Mouse (Mus musculus): Measurements from ENCODE around the gene Hectd1.
A peak's percentile ranks its signal among the peaks of the same experiment; 100 is the strongest.

Hectd1 gene

DNA sequence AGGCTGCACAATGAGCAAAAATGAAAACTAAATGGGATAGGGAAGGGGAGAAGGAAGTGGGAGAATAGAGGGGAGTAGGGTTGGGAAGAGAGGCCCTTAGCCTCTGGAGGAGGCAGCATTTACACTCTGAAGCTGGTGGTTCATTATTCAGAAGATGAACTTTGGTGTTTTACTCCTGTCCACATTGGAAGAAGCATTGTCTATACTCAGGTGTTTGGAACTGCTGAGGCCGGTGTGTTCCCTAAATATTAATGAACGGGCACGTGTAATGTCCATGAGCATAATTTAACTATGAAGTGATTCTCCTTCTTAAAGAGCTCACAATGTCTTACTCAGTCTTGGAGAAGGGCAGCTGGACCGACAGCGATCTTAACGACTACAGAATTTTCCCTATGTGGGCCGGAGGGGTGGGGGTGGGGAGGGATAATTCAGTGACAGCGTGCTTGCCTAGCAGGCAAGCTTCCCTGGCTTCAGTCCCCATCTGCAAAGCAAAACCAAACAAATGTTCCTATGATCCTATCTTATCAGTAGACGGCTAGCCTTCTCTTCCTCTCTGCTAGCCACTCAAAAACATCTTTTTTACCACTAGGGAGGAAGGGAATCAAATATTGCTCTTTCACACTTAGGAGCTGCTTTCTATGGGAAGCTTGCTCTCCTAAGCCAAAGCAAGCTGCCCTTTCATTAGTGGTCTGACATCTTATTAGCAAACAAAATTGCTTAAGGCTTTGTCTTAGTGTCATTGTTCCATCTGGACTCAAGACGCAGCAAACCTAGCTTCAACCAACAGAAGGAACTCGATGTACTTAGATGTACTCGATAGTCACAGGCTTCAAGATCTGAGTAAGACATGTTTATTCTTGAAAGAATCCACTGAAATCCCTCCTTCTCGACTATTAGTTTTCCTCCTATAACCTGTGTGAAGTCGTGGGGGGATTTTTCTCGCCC, 14.5 kb upstream of the Hectd1 start:
- no peak for DNase-seq

DNA sequence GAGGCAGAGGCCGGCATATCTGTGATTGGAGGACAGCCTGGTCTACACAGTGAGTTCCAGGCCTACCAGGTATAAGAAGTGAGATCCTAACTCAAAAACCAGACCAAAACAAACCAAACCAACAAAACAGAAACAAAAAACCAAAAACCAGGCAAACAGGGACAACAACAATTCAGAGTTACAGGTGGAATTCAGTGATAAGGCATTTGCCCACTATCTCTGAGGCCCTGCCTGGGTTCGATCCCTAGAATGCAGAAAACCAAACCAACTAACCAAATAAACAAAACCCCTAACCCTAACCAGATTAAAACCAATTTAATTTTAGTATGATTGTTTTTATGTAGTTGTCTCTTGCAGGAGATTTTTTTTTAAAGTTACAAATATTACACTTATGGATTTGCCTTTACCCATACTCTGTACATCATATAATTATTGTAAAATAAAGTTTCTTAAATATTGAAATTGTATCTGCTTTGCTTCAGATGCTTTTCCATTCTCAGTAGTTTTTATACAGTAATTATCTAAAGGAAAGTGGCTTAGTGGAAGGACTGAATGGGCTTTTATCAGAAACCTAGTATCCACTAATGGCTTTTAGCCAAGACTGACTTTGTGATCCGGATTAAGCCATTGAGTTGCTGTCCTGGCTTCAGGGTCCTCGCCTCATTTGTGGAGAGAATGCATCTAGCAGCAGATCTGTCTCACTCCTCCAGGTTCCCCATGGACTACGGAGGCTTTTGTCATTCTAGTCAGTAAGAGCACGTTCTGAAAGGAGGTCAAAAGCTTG, 12.9 kb upstream of the Hectd1 start:
- DNase-seq = no peak

DNA sequence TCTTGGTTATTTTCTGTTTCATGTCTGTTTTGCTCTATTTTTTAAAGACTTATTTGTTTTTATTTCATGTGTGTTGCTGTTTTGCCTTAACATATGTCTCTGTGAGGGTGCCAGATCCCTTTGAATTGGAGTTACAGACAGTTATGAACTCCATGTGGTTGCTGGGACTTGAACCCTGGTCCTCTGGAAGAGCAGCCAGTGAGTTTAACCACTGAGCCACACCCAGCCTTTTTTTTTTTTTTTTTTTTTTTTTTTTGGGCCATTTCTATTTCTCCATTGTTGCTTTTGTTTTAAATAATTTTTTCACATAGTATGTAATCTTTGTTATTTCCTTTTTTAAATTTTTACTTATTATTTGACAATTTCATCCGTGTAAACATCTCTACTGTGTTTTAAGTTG, 10.5 kb upstream of the Hectd1 start:
- no peak for DNase-seq

DNA sequence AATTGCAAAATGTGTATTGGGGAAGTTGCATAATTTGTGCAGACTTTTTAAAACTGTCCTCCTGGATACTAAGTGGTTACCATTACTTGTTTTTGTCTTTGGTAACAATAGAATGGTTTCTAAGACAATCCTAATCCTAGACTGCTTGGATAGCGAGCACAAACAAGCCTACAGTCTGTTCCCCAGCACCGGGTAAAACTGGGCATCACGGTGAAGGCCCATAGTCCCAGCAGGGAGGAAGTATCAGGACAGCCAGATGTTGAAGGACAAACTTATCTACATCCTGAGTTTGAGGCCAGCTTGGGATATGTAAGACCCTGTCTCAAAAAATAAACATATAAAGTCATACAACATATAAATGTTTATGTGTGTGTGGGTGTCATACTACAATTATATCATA, 5.9 kb upstream of the Hectd1 start:
- no peak for DNase-seq

DNA sequence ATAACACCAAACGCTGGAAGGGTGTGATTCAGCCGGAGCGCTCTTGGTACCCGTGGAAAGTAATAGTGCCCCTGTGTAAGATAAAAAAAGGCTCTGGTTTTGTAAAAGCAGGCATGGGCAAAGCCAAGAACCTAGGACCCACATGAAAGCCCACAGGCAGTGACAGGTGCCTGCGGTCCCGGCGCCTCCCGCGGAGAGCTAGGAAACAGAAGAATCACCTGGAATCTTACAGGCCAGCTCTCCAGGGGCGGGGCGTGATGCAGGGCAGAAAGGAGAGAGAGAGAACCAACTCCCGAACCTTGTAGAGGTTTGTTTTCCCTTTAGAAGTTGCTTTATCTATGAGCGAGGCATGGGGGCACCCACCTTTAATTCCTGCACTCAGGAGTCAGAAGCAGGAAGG, 2.6 kb upstream of the Hectd1 start:
- no peak for DNase-seq

DNA sequence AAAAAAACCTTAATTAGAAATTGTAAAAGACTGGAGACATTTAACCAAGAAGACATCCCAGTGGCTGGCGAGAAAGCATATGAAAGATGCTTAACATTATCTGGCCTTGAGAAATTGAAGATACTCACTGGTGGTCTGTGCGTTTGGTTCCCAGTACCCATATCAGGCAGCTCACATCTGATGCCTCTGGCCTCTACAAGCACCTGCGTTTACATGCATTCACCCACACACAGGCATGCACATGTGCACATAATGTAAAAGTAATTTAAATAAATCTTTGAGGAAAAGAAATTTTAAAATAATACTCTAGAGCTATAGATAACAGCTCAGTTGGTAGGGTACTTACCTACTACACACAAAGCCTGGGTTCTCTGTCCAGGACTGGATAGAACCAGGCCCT, 2.0 kb upstream of the Hectd1 start:
- no peak for DNase-seq

DNA sequence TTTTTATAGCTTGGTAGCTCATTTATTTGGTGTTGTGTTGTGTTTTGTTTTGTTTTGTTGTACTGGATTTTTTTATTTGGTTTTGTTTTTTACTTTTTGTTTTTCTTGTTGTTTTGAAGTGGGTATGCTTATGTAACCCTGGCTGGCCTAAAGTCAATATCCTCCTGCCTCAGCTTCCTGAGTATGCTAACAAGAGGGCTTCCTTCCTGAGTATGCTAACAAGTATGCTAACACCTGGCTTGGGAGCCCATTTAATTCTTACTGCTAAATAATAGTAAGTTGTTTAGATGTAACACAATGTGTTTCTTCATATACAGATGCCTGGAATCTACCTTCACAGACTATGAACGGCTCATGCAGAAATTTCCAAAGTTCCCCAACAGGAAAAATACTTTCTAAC, 1.3 kb upstream of the Hectd1 start:
- no peak for DNase-seq

DNA sequence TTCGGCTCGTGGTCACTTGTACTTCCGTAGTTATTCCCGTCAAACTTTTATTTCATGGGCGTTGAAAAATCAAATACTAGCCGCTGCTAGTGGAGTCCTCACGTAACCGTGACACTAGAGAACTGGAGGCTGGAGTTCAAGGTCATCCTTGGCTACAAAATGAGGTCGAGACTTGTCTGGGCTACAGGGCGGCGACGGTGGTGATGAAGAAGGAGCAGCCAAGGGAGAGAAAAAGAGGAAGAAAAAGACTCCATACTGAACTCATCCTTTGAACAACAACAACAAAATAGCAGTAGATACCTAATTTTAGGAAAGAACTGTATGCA, 704 bp upstream of the Hectd1 start:
- no peak for DNase-seq

DNA sequence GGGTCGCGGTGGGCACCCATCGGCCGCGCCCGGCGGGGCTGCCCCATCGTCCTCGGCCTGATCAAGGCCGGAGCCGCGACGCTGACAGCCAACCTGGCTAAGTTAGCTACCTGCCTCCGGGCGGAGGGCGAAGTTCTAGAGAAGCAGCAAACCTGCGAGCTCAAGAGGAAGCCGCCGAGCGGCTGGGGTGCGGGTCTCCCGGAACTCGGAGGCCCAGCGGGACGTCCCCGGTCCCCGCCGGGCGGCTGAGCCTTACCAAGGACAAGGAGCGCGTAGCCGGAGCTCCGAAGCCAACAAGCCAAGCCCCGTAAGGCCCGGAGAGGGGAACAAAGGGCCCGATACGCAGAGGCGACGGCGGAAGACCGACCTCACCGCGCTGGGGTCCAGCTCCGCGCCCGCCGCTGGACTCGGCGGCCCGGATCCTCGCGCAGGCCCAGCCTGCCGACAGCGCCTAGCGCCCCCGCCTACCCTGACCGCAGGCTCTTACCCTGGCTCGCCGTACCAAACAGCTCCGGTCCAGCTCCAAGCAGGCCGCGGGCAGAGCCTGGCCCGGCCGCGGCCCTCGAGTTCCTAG, 533 bp downstream of the Hectd1 start:
- peak in 1 of 2 experiments; percentile 76 for DNase-seq

DNA sequence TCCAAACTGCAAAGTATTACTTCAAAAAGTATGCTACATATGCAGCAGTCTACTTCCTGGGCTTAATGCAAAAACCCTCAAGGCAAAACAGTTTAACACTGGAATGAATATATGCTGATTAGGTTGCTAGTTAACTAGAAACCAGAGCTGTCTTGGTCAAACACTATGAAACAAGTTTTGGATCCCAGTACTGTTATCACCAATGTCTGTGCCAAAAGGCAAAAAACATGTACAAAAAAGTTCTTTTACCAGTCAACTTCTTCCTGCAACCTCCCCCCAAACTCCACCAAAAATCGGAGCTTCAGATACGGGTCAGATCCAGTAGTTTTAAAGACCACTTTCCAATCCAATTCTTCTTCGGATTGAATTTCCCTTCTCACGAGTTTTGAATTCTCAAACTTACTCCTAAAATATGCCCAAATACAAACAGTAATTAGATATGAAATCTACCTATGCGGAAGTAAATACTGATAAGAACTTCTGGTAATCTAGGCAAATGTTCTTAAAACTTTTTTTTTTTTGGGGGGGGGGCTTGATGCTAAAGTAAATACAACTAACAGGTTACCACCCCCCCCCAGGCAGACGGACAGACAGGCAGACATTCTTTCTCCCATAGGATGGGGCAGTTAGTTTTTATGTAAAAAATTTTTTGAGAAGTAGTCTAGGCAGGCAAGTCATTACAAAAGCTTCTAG, 1.2 kb downstream of the Hectd1 start:
- DNase-seq = no peak

DNA sequence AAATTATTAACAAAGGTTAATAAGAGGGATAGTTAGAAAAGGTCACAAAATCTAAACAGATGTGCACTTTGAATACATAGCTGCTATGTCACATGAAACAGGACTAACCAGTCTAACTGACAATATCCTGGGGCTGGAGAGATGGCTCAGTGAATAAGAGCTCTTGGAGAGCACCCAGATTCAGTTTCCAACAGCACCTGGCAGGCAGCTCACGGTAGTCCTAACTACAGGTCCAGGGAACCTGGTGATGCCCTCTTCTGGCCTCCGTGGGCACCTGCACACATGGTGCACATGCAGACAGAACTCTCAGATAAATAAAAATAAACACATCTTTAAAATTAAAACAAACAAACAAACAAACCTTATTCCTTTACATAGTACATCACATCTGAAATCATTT, 4.0 kb downstream of the Hectd1 start:
- no peak for DNase-seq

DNA sequence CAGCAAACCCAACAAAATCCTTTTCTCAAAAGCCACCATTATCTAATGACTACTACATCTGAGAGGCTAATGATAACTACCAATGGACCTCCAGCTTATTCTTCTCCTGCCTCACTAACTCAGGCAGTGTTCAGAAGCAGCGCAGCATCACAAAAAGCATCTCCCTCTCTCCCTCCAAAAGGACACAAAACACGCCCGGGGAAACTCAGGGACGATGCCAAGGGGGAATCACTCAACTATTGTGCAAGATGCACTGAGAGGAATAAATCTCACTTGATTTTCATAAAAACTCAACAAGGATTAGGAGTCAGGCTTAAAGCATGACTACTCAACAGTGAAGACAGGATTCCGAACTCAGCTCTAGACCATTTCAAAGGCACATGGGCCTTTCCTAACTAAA, 6.0 kb downstream of the Hectd1 start:
- DNase-seq = no peak

DNA sequence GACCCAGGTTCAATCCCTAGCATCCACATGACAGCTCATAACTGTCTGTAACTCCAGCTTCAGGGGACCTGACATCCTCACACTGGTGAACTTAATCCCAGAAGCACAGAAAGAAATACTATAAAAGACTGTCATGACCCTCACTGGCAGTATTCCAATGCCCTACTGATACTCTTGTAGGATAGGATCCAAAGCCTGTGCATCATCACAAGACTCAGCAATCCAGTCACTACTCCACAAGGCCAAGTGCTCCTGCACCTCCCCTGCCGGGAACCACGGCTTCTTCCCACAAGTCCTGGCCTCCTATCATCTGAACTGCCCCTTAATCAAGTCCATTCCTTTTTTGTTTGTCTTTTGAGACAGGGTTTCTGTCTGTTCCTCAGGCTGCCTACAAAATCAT, 6.5 kb downstream of the Hectd1 start:
- no peak for DNase-seq

DNA sequence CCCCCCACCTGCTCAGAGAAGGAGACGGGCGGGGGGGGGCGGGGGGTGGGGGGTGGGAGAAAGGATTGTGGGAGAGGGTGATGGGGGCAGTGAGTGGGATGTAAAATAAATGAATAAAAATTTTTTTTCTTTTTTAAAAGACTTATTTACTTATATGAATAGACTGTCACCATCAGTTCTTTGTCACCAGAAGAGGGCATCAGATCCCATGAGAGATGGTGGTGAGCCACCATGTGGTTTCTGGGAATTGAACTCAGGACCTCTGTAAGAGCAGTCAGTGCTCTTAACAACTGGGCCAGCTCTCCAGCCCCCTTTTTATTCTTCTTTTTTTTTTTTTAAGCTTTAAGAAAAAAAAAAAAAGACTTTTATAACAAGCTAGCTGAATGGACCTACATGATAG, 7.1 kb downstream of the Hectd1 start:
- no peak for DNase-seq

DNA sequence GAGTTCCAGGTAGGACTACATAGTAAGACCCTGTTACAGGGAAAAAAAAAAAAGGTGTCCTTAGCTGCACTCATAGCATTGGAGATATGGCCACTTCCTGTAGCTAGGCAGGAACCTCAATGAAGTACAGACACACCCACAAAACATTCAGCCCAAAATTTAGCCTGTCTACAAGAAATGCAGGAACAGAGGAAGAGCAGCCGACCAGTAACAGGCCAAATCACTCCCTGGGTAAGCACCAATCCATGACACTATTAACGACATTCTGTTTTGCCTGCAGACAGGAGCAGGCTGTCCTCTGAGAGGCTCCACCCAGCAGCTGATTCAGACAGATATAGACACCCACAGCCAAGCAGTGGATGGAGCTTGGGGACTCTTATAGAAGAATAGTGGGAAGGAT, 8.1 kb downstream of the Hectd1 start:
- DNase-seq = peak in 1 of 2 experiments; percentile 26

DNA sequence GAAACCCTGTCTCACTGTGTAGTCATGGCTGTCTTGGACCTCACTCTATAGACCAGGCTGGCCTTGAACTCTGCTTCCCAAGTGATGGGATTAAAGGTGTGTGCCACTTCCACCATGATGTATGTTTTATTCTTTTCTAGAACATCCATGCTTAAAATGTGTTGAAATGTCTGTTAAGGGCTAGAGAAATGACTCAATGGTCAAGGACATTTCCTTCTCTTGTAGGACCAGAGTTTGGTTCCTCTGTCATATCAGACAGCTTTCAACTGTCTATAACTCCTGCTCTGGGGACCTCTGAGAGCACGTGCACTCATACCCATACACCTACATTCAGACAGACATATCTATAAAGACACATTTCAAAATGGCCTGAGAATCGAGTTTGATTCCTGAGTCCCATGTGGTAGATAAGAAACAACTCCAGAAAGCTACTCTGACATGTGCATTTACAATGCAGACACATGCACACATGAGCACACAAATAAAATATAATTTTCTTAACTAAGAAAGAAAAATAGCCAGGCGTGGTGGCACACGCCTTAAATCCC, 9.3 kb downstream of the Hectd1 start:
- no peak for DNase-seq

DNA sequence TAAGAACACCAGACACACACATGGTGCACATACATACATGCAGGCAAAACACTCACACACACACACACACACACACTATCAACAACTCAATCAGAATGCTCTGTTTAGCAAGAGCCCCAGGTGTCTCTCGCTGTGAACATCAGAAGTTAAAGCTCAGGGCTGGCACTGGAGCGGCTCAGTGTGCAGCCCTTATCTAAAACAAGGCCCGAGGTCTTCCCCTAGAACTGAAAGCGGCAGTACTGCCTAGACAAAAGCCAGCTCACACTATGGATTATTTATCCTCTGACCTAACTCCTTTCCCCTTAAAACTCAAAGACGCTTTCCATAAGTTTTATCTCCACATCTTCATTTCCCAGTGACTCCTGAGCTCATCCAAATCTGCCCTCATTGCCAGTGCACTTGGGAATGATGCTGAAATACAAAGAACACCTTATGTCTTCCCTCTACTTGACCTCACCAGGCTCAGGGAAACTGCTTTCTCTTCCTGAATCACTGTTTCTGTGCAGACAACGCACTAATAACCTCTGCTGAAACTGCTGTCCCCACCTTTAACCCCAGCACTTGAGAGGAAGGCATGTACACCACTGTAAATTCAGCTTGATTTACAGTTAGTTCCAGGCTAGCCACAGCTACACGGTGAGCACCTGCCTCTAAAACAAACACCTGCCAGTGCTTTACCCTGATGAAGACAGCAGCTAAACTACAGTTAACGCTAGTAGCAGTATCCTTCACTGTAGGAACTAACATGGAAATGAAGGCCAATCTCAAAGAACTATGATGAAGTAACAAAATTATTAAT, 11.3 kb downstream of the Hectd1 start:
- no peak for DNase-seq

DNA sequence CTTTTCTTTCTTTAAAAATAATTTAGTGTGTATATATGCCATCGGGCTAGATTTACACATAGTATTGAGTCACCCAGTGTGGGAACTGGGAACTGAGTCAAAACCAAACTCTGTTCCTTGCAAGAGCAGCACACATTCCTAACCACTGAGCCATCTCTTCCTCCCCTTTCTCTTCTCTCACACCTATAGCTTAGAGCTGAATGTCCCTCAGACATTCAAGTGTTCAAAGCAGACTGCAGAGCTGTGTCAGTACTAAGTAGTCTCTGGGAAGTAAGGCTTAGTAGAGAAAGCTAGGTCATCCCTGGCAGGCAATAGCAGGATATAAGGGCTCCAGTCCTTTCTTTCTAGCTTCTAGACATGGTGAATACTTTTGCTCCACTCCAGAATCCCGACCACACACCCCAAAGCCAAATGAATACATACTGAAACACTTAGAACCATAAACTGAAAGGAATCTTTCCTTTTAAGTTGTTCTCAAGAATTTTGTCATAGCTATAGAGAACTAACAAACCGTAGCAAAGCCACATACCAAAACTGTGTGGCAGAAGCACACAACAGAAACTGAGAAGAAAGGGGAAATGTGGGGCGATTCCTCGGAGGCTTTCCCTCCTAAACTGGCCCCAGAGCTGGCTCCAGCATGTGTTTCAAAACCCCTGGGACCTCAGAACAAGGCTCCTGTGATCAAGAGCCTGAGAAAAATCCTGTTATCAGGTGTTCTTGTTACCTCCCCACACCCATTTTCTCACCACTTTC, 17.8 kb downstream of the Hectd1 start:
- no peak for DNase-seq

DNA sequence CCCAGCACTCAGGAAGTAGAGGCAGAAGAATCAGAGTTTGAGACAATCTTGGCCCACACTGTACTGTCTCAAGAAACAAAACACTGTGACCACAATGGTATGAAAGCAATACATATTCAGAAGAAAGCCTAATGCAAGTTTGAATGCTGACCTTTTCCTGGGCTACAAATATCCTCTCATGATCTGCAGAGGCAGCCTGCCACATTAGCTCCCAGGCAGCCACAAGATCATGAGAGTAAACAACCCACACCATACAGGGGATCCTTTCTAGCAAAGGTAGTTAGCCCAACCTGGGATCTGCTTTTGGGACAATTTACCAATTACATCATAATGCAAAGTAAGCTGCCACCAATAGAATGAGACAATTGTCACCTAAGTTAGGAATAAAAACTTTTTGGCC, 18.8 kb downstream of the Hectd1 start:
- DNase-seq = no peak

DNA sequence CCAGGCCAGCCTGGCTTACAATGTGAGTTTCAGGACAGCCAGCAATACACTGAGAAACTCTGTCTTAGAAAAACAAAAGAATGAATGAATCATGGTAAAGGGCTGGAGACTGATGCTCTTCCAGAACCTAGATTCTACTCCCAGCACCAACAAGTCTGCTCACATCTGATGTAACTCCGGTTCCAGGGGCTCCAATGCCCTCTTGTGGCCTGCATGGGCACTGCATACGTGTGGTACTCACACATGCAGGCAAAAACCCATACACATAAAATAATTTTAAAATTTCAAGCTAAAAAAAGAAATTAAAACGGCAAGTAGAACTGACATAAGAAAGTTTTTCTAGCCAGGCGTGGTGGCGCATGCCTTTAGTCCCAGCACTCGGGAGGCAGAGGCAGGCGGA, 44.5 kb downstream of the Hectd1 start:
- DNase-seq = no peak

DNA sequence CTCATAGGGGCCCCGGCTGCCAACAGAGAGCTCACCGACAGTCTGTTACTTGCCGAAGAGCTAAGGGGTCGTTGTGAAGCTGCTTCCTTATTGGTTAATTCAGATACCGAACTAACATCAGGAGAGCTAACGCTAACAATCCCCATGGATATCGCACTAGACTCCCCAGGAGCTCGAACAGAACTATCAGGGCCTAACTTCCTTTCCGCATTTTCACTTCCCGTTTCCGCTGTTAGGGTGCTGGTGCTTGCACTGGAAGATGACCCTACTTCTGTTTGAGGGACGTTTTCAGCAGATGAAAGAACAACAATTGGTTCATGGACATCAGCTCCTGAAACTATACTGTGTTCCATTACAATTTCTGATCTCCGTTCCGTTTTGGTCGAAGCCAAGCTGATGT, 60.6 kb downstream of the Hectd1 start:
- DNase-seq = no peak

Data from lung, postnatal 4 days (tissue).